Mouse (Mus musculus): ENCODE data around the gene Ttll4.

Gene Ttll4

GRCm38 (mm10) chr1:74712461-74713098 lies 51.0 kb downstream of the Ttll4 start:
- no peak for DNase-seq

- peak; percentile 67 to 70 for DNase-seq
Observed at GRCm38 (mm10) chr1:74713099-74713858, 51.7 kb downstream of the Ttll4 start, which contains the start of gene Cyp27a1. Gene Cyp27a1, plus strand, starts transcription at chr1:74713574.

GRCm38 (mm10) chr1:74713859-74714730 lies 52.5 kb downstream of the Ttll4 start:
- DNase-seq, result no peak

- no peak for DNase-seq
Observed at GRCm38 (mm10) chr1:74714967-74715366, 53.4 kb downstream of the Ttll4 start.

GRCm38 (mm10) chr1:74715468-74715867 lies 53.9 kb downstream of the Ttll4 start:
- no peak for DNase-seq

GRCm38 (mm10) chr1:74715886-74716285 lies 54.3 kb downstream of the Ttll4 start:
- no peak for DNase-seq

GRCm38 (mm10) chr1:74718113-74718512 lies 56.6 kb downstream of the Ttll4 start:
- DNase-seq, result no peak

- no peak for DNase-seq
Observed at GRCm38 (mm10) chr1:74719281-74719680, 57.7 kb downstream of the Ttll4 start.

- no peak for DNase-seq
Observed at GRCm38 (mm10) chr1:74721657-74722056, 60.1 kb downstream of the Ttll4 start.

GRCm38 (mm10) chr1:74723748-74724147 lies 62.2 kb downstream of the Ttll4 start:
- DNase-seq, result peak in 1 of 2 experiments; percentile 24

- no peak for DNase-seq
Observed at GRCm38 (mm10) chr1:74726114-74726513, 64.6 kb downstream of the Ttll4 start.

GRCm38 (mm10) chr1:74726674-74727073 lies 65.1 kb downstream of the Ttll4 start:
- no peak for DNase-seq

GRCm38 (mm10) chr1:74728446-74728845 lies 66.9 kb downstream of the Ttll4 start:
- DNase-seq, result no peak

GRCm38 (mm10) chr1:74736977-74737376 lies 75.4 kb downstream of the Ttll4 start:
- DNase-seq, result no peak

GRCm38 (mm10) chr1:74737500-74737899 lies 76.0 kb downstream of the Ttll4 start:
- no peak for DNase-seq

GRCm38 (mm10) chr1:74740846-74741245 lies 79.3 kb downstream of the Ttll4 start:
- no peak for DNase-seq

- DNase-seq, result peak in 1 of 2 experiments; percentile 44
Observed at GRCm38 (mm10) chr1:74747335-74747734, 85.8 kb downstream of the Ttll4 start.

GRCm38 (mm10) chr1:74748643-74749271 lies 87.2 kb downstream of the Ttll4 start, which contains the start of gene Prkag3:
Gene Prkag3, minus strand, starts transcription at chr1:74749221.
- DNase-seq, result peak; percentile 73 to 75

- peak; percentile 71 to 82 for DNase-seq
Observed at GRCm38 (mm10) chr1:74749301-74749700, 87.8 kb downstream of the Ttll4 start.

GRCm38 (mm10) chr1:74750683-74751082 lies 89.1 kb downstream of the Ttll4 start:
- no peak for DNase-seq

- no peak for DNase-seq
Observed at GRCm38 (mm10) chr1:74752150-74752549, 90.6 kb downstream of the Ttll4 start.

- DNase-seq, result no peak
Observed at GRCm38 (mm10) chr1:74752833-74753232, 91.3 kb downstream of the Ttll4 start.

Measured in lung, postnatal 4 days (tissue).